8 mouse cellular contexts compared by ENCODE assay signal in genomic region chr5:52887085-52887484, GRCm38 (mm10). TPM values are rescaled to one million over a fixed set of nuclear protein-coding genes. Genes with fewer than 3 reads are reported as not detected.
DNase-seq lines count a peak whose midpoint lies in the region; ATAC-seq and TF ChIP-seq lines count a peak whose summit lies in the region.
"Had no signal": no experiment of that assay in that cellular context is flagged by ENCODE, and none has a peak within 500 bp of the region (broad histone marks: within the 10 kb centered on the region; RNA-seq: fewer than 3 reads in every experiment).

No protein-coding gene starts in this region.

- no peak overlapping the region for H3K4me3 ChIP-seq in lung, adult 2 months (replicated peaks; ENCODE audit: extremely low read depth, low read depth, low read length)
- H3K4me3 ChIP-seq in small intestine, adult 2 months (ENCODE audit: low read depth, low read length) = no peak overlapping the region
- H3K4me3 ChIP-seq: hindbrain, embryonic 15.5 days had no signal

- H3K4me1 ChIP-seq in lung, adult 2 months (ENCODE audit: control insufficient read depth, insufficient read depth, low read length) = no peaks in the 10 kb centered on the region
- H3K4me1 ChIP-seq in small intestine, adult 2 months (ENCODE audit: control insufficient read depth, insufficient read depth, insufficient read length, low read length) = no peaks in the 10 kb centered on the region
- H3K4me1 ChIP-seq: hindbrain, embryonic 15.5 days had no signal

- no peak overlapping the region for H3K27ac ChIP-seq in small intestine, adult 2 months (ENCODE audit: insufficient read depth, low read depth, low read length)
- H3K27ac ChIP-seq: hindbrain, embryonic 15.5 days had no signal

- DNase-seq in ovary, postnatal 14 days (ENCODE audit: low spot score) = peak; percentile 36
- DNase-seq in ovary, postnatal 10 days (ENCODE audit: low spot score) = no peak
- DNase-seq in adipocyte (ENCODE audit: low spot score) = peak; percentile 62
- peak; percentile 69 for DNase-seq in kidney, adult 9 months
- peak; percentile 60 for DNase-seq in lung, adult 2 months

- TF ChIP-seq CTCF in lung, adult 2 months (IDR thresholded peaks at IDR 0.05; ENCODE audit: insufficient read depth, low read length) = peak; percentile 56
- TF ChIP-seq CTCF in small intestine, adult 2 months (IDR thresholded peaks at IDR 0.05; ENCODE audit: extremely low read depth, insufficient read length, insufficient replicate concordance, low read depth, low read length) = peak; percentile 54; the same call in 1 of the 2 replicates

- 34% methylated on average over 12 of the region's 12 CpGs for WGBS in lung, adult 2 months
- 36% methylated on average over 12 of the region's 12 CpGs for WGBS in small intestine, adult 2 months

- no peak for TF ChIP-seq POLR2A in lung, adult 2 months (IDR thresholded peaks at IDR 0.05; ENCODE audit: borderline replicate concordance, extremely low read depth, low read depth, low read length)
- no peak for TF ChIP-seq POLR2A in small intestine, adult 2 months (IDR thresholded peaks at IDR 0.05; ENCODE audit: low read depth, low read length)

- ATAC-seq in common myeloid progenitor, adult 5-6 weeks (replicated peaks; ENCODE audit: low read depth, poor library complexity, severe bottlenecking) = peak; percentile 82

- H3K36me3 ChIP-seq in small intestine, adult 2 months (ENCODE audit: control insufficient read depth, insufficient read depth, low read length) = no peaks in the 10 kb centered on the region
- H3K36me3 ChIP-seq: hindbrain, embryonic 15.5 days had no signal

- H3K27me3 ChIP-seq in small intestine, adult 2 months (ENCODE audit: control insufficient read depth, insufficient read depth, low read length) = no peaks in the 10 kb centered on the region
- H3K27me3 ChIP-seq: hindbrain, embryonic 15.5 days had no signal

RNA-seq across cellular contexts. Expression of gene Anapc4, which starts 53.3 kb away (rescaled TPM):
- 58.1 and 88.8 TPM in 2 replicates for total RNA-seq in common myeloid progenitor, adult 5-6 weeks (2017)
- polyA plus RNA-seq in lung, adult 2 months (2012; rRNA removed) = 13.7 and 29.9 TPM in 2 replicates
- 1.5 and 4.6 TPM in 2 replicates for polyA plus RNA-seq in small intestine, adult 2 months (2012; rRNA removed)
